Mouse (Mus musculus) CD4-positive, CD25-positive, alpha-beta regulatory T cell, adult 2 months (primary cell): Measurements from ENCODE around the gene Gm10945.
A peak's percentile ranks its signal among the peaks of the same experiment; 100 is the strongest.

Experiments used
- DNase-seq: peaks from one replicate; pipeline ENCODE4 v3.0.0-alpha.2; 2012; ENCODE audit warnings: low read depth, low spot score

The Gm10945 gene

DNA sequence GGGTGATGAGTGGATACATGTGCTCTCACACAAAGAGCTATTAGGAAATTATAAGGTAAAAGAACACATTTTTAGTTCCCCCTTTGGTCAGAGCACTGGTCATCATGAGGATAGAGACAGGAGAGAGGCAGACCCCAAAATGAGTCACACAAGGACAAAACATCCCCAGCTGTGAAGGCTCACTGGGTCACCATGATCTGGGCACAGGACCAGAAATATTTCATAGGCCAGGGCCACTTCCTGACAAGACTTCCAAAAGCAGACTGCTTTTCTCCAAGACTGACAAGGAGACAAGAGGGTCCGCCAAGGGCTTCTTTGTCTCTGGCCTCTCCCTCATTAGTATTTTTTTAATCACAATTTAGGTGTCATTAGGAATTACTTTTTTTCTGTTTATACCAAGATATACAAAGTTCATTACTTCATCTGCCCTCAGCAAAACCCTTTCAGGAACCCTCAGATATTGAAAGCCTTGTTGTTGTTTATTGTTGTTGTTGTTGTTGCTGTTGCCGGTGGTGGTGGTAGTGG is at the start of gene Gm10945:
Gm10945 (minus strand) TSS at position 475 of the 525 bp plus-strand sequence.
- DNase-seq: no peak

DNA sequence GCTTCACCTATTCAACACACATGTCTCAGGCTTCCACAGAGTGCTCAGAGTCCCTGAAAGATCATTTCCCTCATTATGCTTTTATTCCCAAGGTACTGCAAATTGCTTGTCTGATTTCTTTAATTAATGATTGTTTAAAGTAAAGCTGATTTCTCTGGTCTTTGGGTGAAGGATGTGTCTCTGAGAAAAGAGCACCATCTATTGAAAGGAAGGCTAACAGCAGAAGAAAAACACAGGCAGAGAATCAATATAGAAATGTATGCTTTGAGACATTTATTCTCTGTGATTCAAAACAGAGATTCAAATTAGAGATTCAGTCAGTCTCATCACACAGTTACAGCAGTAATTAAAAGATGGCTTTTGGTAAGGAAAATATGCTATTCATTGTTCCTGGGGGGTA is 28.7 kb upstream of the Gm10945 start:
- no peak for DNase-seq

DNA sequence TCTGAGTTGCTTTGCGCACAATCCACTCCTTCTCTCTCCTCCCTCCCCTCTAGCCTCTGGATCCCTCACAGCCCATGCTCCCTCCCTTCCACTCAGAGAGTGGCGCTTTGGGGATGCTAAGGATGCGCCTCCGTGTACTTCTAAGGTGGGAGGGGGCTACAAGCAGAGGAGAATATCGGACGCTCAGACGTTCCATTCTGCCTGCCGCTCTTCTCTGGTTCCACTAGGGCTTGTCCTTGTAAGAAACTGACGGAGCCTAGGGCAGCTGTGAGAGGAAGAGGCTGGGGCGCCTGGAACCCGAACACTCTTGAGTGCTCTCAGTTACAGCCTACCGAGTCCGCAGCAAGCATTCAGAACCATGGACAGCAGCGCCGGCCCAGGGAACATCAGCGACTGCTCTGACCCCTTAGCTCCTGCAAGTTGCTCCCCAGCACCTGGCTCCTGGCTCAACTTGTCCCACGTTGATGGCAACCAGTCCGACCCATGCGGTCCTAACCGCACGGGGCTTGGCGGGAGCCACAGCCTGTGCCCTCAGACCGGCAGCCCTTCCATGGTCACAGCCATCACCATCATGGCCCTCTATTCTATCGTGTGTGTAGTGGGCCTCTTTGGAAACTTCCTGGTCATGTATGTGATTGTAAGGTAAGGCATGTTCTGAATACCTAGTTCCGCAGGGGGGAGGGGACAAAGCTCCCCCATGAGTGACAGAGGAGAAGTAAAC is 27.1 kb upstream of the Gm10945 start:
- peak; percentile 11 for DNase-seq

DNA sequence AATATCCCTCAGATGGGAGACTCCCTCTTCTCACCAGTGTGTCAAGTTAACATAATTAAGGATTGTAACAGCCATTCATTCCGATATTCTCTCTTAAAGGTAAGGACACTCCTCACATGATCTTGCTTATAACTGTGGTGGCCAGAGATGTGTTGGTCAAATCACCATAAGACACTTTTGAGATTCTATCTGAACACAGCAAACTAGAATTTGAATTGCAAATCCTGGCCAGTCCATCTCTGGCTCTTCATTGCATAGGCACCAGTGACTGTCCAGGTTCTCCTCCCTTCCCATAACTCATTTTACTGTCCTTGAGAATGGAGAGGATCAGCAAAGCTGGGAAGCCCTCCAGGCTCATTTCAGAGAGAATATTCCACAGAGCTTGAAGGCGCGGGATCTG is 3.4 kb downstream of the Gm10945 start, which contains the start of gene Oprm1:
Oprm1 (plus strand) TSS at position 301 of the 400 bp plus-strand sequence.
- DNase-seq: no peak

DNA sequence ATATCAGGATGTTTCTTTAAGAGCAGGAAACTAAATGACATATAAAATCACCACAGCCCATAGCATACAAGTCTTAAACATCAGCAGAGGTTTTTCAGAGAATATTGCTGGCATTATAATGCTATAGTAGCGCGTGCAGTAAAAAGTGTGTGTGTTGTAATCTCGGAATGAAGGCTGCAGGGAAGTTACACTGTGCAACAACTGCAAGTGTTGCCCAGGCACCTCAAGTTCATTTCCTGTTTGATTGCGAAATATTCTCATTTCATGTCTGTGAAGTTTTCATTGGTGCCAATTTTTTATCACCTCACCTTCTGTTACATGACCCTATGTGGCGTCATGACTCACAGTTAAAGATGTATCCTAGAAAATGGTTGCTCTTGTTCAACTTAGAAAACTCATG is 8.2 kb downstream of the Gm10945 start:
- no peak for DNase-seq

DNA sequence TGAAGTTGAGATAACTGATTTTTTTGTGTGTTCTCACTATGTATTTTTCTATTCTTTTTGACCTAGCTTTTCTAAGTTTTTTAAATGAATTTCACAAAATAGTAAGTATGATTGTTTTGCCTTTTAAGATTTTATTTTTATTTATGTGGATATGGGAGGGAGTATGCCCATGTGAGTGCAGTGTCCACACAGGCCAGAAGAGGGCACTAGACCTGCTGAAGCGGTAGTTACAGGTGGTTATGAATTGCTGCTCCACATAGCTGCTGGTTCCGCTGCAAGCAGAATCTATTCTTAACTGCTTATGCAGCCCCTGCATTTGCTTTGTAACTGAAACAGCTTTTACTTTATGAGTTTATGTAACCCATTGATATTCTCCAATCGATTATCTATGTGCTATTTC is 33.1 kb downstream of the Gm10945 start:
- DNase-seq: peak; percentile 2

DNA sequence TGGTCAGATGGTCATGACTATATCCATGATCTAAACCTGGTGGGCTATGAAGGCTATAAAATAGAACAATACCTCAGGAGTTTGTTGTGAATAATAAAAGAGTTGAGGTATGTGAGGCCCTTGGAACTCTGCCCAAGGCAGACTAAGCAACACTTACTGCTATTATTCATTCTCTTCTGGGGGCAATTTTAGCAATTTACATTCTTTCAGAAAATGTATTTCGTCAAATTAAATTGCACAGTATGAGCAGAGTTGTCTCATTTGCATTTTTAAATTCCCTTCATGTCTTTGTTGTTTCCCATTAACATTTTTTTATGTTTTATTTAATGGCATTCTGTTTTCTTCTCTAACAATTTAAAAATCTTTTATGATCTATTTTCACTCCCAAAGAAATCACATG is 37.8 kb downstream of the Gm10945 start:
- DNase-seq: no peak

DNA sequence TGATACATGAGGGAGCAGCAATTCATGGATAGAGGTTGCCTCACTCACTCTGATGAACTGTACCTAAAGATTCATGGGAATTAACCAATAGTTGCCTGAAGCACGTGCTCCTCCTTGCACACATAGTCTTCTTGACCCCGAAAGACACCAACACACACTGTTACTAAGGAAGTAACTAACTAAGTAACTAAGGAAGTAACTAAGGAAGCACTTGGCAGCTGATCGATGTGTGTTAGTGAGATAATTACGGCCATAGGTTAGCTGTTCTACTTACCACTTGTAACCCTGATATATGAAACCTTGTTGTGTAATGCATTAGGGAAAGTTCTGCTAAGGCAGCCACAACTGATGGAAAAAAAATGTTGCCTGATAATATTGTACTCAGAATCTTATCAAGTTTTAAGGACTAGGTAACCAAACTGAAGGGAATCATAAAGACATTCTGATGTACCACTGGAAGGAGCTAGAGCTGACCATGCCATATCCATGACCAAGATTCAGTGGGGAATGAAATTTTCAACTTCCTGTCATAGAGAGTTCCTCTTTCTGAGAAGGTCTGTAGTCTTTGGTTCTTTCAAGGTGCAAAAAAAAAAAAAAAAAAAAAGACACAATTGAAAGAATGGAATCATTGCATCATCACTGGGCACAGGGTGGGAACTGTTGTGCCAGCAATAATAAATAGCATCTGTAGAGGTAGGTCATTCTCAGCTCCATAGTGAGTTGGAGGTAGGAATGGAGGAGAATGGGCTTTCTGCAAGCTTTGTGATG is 44.2 kb downstream of the Gm10945 start:
- no peak for DNase-seq

DNA sequence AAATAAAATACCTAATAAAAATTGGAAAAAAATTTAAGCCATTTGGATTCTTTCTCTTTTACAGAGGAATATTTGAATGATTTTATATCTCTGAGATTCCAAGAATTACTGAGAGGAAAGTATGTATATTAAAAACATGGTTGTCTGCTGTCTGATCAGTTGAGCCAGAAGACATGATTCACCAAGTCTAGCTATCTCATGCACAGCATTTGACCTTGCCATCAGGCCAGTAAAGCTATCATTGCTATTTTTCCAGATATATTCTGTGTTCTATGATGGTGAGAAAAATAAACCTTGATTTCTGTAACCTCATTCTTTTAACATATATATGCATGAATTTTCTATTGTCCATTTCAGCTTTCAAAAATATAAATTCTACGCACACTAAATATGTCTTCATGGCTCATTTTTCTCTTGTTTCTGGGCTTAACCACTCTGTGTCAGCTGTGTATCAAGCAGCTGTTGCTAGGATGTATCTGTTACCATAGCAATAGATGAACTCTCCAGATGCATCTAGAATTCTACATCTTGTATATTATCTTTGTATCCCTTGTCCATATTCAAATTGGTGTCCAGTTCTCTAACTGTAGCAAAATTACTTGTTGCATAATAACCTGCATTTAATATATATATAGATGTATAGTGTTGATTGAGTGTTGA is 56.2 kb downstream of the Gm10945 start:
- DNase-seq: no peak

DNA sequence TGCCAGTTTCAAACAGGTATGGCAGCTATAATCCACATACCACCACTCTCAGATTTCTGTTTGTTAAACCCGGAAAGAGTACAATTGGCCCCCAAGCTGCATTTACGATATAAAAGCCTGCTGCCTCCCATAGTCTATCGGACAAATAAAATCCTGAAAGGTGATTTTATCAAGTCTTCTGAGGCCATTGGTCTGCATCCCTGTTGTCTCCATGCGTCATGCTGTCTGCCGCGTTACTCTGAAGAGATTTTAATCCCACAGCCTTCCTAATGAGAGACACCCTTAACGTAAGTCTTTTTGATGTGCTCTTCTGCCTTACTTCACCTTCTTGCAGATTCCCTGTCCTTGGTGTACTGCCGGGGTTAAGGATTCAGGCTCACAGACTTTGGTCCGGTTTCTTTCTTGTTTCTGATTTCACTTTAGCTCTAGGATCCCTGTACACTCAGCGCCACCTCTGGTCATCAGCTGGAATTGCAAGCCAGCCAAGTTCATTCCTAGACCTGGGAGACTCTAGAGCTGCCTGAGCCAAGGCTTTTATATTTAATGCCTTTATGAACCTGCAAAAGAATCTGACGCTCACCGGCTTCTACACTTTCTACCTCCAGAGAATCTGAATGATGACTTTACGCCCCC is 67.2 kb downstream of the Gm10945 start:
- peak; percentile 14 for DNase-seq
